Mouse (Mus musculus) WW6 (cell line): ENCODE results near the gene Tas1r3.
A peak's percentile ranks its signal among the peaks of the same experiment; 100 is the strongest.

Experiments
- DNase-seq: peaks from one replicate; pipeline ENCODE4 v3.0.0-alpha.2; 2013; ENCODE audit warnings: low read depth, low spot score

Gene Tas1r3

GRCm38 (mm10) chr4:155841651-155842270 lies 21.4 kb downstream of the Tas1r3 start:
- no peak for DNase-seq

DNA sequence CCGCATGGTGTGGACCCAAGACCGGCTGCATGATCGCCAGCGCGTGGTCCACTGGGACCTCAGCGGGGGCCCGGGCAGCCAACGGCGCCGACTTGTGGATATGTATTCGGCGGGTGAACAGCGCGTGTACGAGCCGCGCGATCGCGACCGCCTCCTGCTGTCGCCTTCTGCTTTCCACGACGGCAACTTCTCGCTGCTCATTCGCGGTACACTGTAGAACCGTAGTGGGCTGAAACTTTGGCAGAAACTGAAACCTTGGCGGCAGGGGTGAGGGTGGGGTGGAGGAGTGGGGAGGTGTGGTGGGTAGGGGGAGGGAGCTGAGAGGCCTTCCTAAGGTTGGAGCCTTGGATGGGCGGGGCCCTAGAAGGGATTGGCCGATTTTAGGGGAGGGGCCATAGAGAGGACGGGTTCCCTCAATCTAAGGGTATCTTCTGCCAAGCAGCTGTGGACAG lies 22.1 kb downstream of the Tas1r3 start:
- DNase-seq: peak; percentile 66

- DNase-seq: no peak
Measured at GRCm38 (mm10) chr4:155840076-155841002, 22.8 kb downstream of the Tas1r3 start.

- DNase-seq: no peak
Measured at GRCm38 (mm10) chr4:155839483-155839910, 23.7 kb downstream of the Tas1r3 start, which contains the start of gene Mxra8. Mxra8 (plus strand) TSS chr4:155839680.

- no peak for DNase-seq
Measured at GRCm38 (mm10) chr4:155838187-155839153, 24.7 kb downstream of the Tas1r3 start.

DNA sequence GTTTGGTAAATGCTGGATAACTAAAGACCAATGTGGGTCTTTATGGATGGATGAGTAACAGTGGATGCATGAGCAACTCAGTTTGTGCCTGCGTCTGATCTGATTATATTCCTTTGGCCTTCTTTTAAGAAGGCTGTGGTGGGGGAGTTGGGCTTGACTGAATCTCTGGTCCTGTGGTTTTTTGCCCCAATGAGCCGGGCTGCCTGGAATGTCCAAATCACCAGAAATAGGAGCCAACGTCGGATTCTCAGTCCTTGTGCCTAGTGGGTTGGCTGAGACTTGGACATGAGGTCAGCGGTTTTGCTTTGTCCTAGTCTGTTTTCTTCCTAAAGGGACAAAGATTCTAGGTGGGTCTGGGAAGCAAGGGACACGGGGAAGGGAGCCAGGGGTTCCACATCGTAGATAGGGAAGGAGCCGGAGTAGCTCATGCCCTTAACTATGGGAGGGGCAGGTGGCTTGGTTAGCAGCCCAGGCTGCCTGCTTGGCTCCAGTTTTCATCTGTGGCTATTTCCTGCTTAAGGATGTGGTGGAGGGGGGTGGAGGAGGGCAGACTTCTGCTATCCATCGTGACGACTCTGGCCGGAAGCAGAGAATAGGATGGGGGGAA lies 25.7 kb downstream of the Tas1r3 start:
- DNase-seq: no peak

DNA sequence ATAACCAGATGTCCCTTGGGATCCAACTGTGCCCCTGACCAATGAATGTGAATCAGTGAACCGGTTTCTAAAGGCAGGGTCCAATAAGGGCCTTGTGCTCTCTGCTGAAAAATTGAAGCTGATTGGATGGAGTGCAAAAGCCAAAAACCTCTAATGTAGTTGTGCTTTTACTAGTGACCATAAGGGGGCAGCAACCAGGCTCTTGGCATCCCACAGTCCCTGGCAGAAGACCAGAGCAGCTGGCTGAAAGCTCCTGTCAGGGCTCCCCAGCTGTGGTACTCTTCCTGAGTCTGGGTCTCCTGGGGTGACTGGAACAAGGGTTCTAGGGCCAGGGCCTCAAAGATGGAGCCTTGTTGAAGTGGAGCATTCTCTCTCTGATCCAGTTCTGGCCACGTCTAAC lies 29.3 kb downstream of the Tas1r3 start:
- DNase-seq: no peak

GRCm38 (mm10) chr4:155833234-155833633 lies 29.9 kb downstream of the Tas1r3 start:
- no peak for DNase-seq

GRCm38 (mm10) chr4:155832321-155832720 lies 30.8 kb downstream of the Tas1r3 start:
- DNase-seq: no peak

- DNase-seq: no peak
Measured at GRCm38 (mm10) chr4:155831831-155832230, 31.3 kb downstream of the Tas1r3 start.

DNA sequence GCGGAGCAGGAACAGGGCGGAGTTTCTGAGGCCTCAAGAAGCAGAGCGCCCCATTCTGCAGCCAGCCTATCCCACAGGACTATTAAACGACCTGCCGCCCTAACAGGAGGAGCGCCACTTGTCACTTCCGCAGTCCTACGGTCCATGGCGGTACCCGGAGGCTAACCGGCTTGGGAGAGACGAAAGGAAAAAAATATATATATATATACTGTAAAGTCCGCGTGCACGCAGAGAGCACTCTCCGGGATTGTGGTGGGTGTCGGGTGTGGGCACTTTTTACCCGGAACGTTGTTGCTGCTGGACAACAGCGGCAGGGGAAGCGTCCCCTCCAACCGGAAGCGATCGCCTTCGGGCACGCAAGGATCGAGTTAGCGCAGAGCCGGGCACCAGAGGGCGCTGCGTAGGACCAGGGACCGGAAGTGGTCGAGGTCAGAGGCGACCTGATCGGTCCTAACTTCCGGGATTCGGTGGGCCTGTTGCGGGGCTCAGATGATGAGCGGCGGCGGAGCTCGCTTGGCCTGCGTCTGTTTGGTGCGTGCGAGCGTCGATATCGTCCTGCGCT lies 31.9 kb downstream of the Tas1r3 start, which contains the start of gene Aurkaip1:
Gene Aurkaip1, plus strand, starts transcription at position 68 of the 562 bp plus-strand sequence.
- DNase-seq: peak; percentile 93

- no peak for DNase-seq
Measured at GRCm38 (mm10) chr4:155830596-155830995, 32.6 kb downstream of the Tas1r3 start.

DNA sequence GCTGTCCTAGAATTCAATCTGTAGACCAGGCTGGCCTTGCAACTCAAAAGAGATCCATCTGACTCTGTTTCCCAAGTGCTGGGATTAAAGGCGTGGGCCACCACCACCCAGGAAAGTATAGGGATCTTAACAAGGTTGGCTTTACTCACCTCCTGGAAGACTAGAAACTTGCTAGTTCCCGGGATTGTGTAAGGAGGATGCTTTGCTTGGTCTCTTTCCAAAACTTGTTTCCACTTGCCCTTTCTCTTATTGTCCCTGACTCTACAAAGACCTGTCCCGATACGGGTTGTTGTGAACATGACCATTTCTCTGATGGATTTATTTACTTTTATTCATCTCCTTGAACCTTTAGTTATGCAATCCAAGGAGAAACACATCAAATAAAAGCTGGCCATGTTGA lies 33.3 kb downstream of the Tas1r3 start:
- no peak for DNase-seq

DNA sequence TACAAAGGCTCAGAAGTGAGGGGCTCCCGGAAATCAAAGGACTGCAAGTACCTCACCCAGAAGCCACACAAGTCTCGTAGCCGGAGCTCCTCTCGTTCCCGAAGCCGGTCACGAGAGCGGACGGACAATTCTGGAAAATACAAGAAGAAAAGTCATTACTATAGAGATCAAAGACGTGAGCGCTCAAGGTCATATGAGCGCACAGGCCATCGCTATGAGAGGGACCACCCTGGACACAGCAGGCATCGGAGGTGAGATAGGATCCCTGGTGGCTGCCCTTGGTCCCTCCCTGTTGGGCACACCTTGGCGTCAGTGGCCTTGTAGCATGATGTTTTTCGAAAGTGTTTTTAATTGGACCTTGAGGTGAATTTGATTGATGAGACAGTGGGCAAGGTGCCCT lies 39.7 kb downstream of the Tas1r3 start:
- no peak for DNase-seq

- no peak for DNase-seq
Measured at GRCm38 (mm10) chr4:155821025-155821424, 42.1 kb downstream of the Tas1r3 start.

DNA sequence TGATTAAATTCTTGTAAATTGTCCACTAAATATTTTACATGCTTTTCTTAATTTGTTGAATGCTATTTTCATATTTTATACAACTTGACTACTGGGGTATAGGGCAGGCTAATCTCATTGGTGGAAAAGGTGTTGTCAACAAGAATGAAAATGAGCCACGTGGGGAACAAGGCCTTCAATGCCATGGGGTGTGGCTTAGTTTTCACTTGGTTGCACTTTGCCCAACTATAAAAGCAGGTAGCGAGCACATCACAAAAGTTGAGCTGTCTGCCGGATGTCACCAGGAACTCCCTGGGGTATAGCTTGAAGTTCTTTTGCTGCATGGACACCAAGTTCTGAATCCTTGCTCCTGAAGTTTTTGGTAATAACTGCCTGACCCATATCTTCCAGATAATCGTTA lies 45.6 kb downstream of the Tas1r3 start:
- no peak for DNase-seq

DNA sequence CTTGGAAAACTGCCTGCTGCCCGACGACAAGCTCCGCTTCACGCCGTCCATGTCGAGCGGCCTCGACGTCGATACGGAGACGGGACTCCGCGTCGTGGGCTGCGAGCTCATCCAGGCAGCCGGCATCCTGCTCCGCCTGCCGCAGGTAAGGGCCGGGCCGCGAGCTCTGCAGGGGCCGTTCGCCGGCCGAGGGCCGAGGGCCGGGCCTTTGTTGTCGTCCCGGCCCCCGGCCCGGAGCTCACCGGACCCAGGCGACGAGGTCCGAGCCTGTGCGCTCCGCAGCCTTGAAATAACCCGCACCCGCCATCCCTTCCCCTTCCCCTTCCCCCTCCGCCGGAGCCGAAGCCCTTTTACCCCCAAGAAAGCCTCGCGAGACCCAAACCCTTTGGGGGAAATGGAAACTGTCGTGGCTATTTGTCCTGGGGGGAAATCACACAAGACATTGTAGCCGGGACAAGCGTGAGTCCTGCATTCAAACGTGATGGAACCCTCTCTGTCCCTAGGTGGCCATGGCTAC lies 50.4 kb downstream of the Tas1r3 start:
- no peak for DNase-seq

DNA sequence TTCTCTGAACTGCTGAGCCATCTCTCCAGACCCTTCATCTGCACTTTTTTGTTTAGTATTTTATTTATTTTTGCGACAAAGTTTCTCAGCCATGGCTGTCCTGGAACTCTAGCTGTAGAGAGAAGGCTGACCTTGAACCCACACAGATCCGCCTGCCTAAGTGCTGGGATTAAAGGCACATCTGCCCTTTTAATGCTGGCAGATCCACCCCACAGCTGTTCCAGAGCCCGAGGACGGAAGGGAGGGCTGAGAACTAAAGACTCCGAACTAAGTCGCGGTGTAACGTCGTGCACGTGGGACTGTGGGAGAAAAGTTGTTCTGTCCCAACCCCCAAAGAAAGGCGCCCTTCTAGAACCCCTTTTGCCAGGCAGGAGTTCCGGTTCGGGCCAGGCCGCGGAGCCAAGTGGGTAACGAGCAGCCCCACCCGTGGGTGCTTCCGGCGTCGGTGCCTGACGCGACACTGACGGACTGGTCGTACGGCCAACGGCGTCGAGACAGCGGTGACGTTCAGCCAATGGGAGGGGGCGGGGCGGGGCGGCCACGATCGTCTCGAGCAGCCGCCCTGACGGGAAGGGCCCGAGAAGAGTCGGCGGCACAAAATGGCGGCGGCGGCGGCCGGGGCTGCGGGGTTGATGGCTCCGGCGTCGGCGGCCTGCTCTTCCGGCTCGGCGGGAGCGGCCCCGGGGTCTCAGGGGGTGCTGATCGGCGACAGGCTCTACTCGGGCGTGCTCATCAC lies 51.1 kb downstream of the Tas1r3 start, which contains the start of gene Ccnl2:
Gene Ccnl2, plus strand, starts transcription at position 561 of the 736 bp plus-strand sequence.
- DNase-seq: peak; percentile 95
